Comparison of ENCODE assay signal across 17 mouse cellular contexts in genomic region chr14:25540172-25540571, GRCm38 (mm10).
DNase-seq lines count a peak whose midpoint lies in the region; ATAC-seq lines count a peak whose summit lies in the region.
"Had no signal": no experiment of that assay in that cellular context is flagged by ENCODE, and none has a peak within 500 bp of the region (broad histone marks: within the 10 kb centered on the region; RNA-seq: fewer than 3 reads in every experiment).

No protein-coding gene starts in this region.

- H3K4me1 ChIP-seq in heart, embryonic 12.5 days (replicated peaks), result peaks cover 61% of the 10 kb centered on the region
- H3K4me1 ChIP-seq in limb, embryonic 10.5 days, result peaks cover 20% of the 10 kb centered on the region
- H3K4me1 ChIP-seq in limb, embryonic 12.5 days (replicated peaks), result peaks cover 6% of the 10 kb centered on the region

- peaks cover 50% of the 10 kb centered on the region for H3K36me3 ChIP-seq in heart, embryonic 12.5 days
- peaks cover 93% of the 10 kb centered on the region for H3K36me3 ChIP-seq in limb, embryonic 10.5 days
- H3K36me3 ChIP-seq in limb, embryonic 12.5 days, result peaks cover 86% of the 10 kb centered on the region

- H3K27ac ChIP-seq in heart, embryonic 12.5 days (ENCODE audit: poor library complexity, severe bottlenecking), result no peak overlapping the region
- peak overlapping the region; percentile 16; the same call in 1 of the 2 replicates for H3K27ac ChIP-seq in limb, embryonic 10.5 days
- H3K27ac ChIP-seq in limb, embryonic 12.5 days, result 0 out of 2 replicates have a peak overlapping the region, but pooled peaks have one; percentile 1
- H3K27ac ChIP-seq: hindbrain, postnatal 0 days; neural tube, embryonic 15.5 days had no signal

- H3K9ac ChIP-seq in heart, embryonic 12.5 days, result 0 out of 2 replicates have a peak overlapping the region, but pooled peaks have one; percentile 18
- no peak overlapping the region for H3K9ac ChIP-seq in limb, embryonic 12.5 days (replicated peaks)
- H3K9ac ChIP-seq: neural tube, embryonic 15.5 days had no signal

- H3K9me3 ChIP-seq in heart, embryonic 12.5 days (replicated peaks), result no peaks in the 10 kb centered on the region
- H3K9me3 ChIP-seq in limb, embryonic 10.5 days (replicated peaks), result no peaks in the 10 kb centered on the region
- H3K9me3 ChIP-seq in limb, embryonic 12.5 days, result no peaks in the 10 kb centered on the region
- H3K9me3 ChIP-seq: neural tube, embryonic 15.5 days had no signal

- H3K27me3 ChIP-seq in heart, embryonic 12.5 days (replicated peaks), result no peaks in the 10 kb centered on the region
- H3K27me3 ChIP-seq in limb, embryonic 10.5 days (ENCODE audit: low read depth, poor library complexity, severe bottlenecking), result no peaks in the 10 kb centered on the region
- no peaks in the 10 kb centered on the region for H3K27me3 ChIP-seq in limb, embryonic 12.5 days
- H3K27me3 ChIP-seq: neural tube, embryonic 15.5 days had no signal

- WGBS in heart, embryonic 12.5 days, result 76% methylated on average over 4 of the region's 4 CpGs
- 84% methylated on average over 4 of the region's 4 CpGs for WGBS in limb, embryonic 10.5 days
- WGBS in limb, embryonic 12.5 days, result 78% methylated on average over 4 of the region's 4 CpGs

- no peak overlapping the region for H3K4me2 ChIP-seq in heart, embryonic 12.5 days
- H3K4me2 ChIP-seq in limb, embryonic 12.5 days, result no peak overlapping the region
- H3K4me2 ChIP-seq: neural tube, embryonic 15.5 days had no signal

- no peak overlapping the region for H3K4me3 ChIP-seq in heart, embryonic 12.5 days
- no peak overlapping the region for H3K4me3 ChIP-seq in limb, embryonic 10.5 days
- H3K4me3 ChIP-seq in limb, embryonic 12.5 days (replicated peaks), result no peak overlapping the region
- H3K4me3 ChIP-seq: myocyte; neural tube, embryonic 15.5 days had no signal

- ATAC-seq in heart, embryonic 12.5 days (ENCODE audit: insufficient number of reproducible peaks, low FRiP score), result no peak
- ATAC-seq in limb, embryonic 12.5 days (ENCODE audit: insufficient number of reproducible peaks, insufficient read depth, low FRiP score, low TSS enrichment, low read depth), result no peak
- ATAC-seq: hindbrain, postnatal 0 days had no signal

- no peak for DNase-seq in heart, adult 18-20 months
- peak; percentile 79 for DNase-seq in kidney, adult 9 months
- DNase-seq in kidney, postnatal 14 days, result no peak
- DNase-seq in limb, embryonic 10.5 days (ENCODE audit: low spot score), result no peak
- DNase-seq in layer of hippocampus, postnatal 14 days (ENCODE audit: low spot score in 2 of 2), result no peak
- DNase-seq: cerebellum, adult 9-10 months; heart, adult 11 months; heart, postnatal 14 days; layer of hippocampus, postnatal 36 days; lung, postnatal 10 days; right cerebral cortex, postnatal 25 days; thymus, postnatal 25 days had no signal
